Mouse (Mus musculus) MEL-GATA-1-ER (cell line): ENCODE measurements around the gene Adam12.

Experiments used
- DNase-seq: peaks from one replicate; pipeline ENCODE4 v3.0.0-alpha.2; 2012; ENCODE audit warnings: low read depth; ENCODE audit errors: extremely low read depth

Gene Adam12

DNA sequence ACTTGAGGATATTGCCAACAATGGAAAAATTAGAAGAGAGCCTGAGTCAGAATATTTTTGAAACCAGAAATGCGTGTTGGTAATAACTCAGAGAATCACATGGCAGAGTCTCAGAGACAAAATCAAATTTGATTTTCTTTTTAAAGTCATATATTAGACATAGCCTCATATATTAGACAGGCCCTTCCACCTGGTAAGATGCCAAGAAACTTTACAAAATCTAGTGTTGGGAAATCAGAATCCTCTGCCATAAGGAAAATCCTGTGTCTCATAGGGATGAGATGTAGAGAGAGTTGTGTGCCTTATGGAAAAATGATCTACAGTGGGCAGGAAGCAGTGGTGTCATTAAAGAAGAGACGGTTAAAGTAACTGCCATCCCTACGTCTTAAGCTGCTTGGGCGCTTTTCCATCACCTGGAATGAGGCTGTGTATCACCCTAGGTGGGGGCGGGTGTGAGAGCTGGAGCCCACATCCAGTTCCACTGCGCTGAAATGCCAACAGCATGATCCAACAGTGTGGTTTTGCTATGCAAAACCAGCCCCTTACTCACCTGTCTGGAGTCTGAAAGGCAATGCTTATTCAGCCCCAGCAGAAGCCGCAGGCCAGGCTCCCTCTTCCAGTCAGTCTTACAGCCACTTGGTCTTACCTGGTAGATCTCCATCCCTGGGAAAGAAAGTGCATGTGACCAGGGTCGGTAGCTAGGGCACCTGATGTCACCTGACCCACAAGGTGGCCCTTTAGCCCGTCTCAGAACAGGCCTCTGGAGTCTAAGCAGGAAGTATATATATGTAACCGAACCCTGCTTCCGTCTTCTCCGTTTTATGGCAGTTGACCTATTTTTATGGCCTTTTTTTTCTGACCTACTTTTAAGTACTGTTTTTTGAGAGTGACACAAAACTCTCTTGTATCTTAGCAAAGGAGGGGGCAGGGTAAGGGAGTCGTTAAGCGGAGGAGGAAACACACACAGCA is at the start of gene Adam12:
Adam12 (minus strand) TSS at position 769 of the 969 bp plus-strand sequence.
- no peak for DNase-seq

DNA sequence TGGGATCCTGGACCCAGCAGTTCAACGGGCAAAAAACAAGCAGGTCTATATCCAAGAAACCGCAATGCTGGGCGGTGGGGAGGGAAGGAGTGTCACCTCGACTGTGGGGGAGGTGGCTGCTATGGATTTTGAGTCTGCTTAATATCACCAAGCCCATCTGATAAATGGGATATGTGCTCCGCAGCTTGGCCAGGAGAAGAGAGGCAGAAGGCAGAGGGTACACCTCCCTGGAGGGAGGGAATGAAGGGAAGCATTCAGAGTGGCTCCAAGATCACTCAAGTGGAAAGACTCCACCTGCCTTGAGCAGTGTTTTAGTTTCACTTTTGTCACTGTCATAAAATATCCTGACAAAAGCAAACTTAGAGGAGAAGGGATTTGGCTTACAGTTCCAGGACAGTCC is 41.0 kb upstream of the Adam12 start:
- DNase-seq = no peak

DNA sequence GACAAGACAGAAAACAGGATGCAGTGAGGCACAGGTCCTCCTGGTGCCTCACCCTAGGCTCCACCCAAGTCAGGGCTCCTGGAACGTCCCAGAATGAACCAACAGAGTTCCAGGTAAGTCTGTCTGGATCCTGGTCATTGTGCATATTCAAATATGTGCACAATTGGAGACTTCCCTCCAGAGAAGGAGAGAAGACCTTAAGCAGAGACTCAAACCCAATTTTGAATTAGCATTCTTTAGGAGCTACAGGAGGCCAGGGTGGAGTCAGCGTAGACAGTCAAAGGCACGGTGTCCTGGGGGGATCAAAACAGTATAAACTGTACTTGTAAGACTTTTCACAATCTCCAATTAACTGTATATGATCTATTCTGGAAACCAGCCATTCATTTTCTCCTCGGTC is 40.5 kb upstream of the Adam12 start:
- no peak for DNase-seq

DNA sequence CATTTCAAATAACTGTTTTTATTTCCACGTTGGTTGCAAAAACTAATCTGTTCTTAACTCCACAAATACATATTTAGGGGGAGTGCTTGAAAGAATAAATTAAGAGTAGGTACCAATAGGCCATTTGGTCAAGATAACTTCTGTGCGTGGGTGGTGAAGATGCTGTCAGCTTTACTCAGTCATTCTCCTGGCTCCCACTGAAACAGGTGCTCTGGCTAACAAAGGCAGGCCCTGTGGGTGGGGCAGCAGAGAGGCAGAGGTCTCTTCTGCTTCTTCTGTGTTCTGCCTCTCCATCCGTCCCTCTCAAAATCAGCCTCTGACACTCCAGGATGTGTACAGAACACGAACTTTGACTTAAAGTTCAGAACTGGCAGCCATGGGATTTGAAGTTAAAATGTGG is 33.8 kb upstream of the Adam12 start:
- DNase-seq = no peak

DNA sequence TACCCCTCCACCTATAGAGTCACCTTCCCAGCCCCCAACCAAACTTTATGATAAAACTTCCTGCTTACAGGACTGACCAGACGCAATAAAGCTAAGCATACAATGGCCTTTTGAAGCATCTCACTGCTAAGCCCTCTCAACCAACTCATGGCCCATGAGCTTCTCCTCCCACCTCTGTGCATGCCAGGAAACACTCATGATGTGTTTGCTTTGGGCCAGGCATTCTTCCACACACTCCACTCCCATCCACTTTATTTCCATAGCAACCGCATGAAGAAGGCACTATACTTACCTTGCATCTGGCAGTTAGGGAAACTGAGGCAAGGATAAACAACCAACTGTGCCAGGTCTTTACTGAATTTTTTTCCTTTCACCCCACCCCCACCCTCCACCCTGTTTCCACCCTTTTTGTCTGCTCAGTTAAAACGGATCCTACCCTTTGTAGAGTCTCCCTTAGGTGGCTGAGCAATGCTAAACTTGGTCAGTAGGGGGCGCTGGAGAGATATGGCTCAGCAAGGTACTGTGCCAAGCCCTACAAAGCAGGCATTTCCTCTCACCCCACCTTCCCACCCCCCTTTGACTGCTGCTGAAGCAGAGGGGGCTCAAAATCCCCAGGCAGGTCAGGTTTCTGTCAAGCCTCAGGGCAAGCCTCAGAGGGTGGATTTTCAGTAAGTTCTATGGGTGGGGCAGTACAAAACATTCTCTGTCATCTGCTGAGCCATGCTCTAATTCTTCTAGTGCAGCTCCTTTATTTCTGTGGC is 31.4 kb upstream of the Adam12 start:
- DNase-seq = no peak

DNA sequence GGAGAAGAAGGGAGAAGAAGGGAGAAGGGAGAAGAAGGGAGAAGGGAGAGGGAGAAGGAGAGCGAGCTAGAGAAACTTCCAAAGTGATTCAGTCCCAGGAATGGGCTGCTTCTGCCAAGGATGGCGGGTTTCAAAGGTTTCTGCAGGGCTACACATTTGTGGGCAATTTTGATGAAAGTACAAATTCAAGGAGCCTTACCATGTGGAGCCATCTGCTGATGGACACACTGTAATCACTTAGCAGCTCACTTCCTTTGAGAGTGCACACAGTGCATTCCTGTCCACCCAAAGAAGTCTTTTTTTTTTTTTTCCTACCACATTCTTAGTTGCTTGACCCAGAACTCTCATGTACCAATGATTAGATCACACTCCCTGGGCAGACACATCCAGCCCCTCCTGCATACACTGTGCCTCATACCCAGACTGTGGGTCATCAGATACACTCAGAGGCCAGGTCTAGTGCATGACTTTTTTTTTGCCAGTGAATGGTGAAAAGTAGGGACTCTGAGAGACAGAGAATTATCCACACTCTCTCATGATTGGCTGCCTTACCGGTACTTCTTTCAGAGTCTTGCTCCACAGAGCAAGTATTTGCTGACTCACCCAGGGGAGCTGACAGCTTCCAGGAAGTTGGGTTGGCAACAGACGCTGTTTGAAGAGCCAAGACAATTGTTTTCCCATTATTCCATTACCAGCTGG is 29.2 kb upstream of the Adam12 start:
- DNase-seq = no peak

DNA sequence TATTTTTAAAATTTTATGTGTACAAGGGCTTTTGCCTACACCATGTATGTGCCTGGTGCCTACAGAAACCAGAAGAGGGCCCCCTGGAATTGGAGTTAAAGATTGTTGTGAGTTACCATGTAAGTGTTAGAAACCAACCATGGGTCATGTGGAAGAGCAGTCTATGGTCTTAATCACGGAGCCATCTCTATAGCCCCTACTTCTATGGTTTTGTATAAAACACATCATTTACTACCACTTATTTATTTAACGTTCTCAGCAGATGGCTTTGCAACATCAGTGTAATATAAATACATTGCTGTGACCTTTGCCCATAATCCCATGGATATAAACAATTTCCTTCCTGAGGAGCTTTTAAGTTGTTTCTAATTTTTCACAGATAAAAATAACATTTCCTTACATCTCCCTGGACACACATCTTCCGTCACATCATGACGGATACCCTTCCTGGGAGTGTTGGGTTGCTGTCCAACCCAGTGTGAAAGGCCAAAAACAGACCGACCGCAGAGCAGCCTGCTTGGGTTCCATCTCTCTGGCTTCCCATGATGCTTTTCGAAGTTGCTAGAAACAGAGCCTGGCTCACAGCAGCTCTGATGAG is 18.4 kb upstream of the Adam12 start:
- no peak for DNase-seq

DNA sequence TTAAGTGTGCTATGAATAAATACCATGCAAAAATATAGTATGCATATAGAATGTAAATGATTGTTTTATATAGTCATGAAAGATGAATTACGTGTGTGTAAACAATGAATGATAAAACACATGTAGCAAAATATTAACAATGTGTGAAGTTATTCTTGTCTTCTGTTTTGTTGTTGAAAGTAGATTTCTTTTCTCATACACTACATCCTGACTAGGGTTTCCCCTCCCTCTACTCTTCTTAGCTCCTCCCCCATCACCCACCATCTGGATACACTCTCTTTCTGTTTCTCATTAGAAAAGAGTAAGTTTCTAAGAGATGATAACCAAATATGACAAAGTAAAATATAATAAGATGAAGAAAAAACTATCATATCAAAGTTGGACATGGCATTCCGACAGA is 16.1 kb upstream of the Adam12 start:
- DNase-seq = no peak

DNA sequence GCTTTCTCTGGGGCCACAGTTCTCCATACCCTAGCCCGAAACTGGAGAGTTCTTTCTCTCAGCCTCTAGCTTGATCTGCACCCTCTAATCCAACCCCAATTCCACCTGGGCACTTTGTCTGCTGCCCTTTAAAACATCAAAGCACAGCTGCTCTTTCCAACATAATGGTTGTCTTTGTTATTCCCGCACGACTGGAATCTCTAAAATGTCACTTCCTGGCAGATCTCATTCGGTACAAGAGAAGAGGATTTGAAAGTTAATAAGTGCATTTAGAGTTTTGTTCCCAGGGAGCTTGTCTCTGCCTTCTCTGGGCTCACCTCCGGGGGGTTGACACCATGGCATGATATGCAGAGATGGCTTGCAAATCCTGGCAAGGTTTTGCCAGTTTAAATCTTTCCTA is 14.7 kb upstream of the Adam12 start:
- DNase-seq = no peak

DNA sequence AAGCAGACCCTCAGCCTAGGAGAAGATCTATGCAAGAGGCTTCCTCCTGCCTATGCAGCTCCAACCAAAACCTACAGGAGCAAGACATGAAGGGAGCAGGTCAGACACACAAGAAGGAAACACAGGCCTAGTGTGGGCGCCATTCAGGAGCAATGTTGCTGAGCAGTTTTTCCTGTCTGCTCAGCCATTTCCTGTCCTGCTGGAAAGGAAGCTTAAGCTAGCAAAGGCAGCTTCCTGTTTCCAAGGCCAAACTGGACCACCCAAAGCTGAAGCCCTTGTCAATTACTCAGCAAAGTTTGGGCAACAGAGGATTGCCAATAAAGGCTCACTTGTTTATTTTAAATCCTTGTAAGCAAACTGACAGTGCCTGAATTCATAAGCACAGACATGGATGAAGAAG is 10.8 kb upstream of the Adam12 start:
- DNase-seq = no peak

DNA sequence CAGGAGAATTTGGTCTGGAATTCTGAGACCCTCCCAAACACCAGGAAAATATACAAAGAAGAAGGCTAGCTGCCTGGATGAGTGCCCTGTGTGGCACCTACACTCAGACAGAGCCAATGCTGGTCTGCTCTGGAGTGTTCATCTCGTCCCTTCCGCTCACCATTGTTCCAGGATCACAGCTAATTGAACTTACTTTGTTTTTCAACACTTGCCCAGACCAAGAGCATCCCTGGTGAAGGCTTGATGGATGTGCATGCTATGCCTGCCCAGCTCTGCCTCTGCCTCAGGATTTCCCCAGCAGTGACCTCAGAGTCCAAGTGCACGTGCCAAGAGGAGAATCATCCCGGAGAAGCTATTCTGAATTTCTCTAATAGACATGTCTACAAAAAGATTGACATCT is 9.3 kb upstream of the Adam12 start:
- no peak for DNase-seq

DNA sequence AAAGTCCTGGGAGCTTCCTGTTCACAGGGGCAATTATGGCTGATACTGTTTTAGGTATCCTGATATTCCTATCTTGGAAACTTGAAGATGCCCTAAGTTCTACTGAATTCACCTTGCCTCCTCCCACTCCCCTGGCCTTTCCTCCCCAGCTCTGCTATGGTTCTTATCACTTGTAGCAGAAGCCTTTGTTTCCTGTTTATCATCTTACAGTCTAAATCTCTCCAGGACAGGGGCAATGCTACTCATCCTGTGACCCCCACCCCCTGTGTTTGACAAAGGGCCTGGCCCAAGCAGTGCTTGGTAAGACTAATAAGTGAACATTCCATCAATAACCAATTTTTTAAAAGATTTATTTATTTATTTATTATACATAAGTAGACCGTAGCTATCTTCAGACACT is 8.6 kb upstream of the Adam12 start:
- no peak for DNase-seq

DNA sequence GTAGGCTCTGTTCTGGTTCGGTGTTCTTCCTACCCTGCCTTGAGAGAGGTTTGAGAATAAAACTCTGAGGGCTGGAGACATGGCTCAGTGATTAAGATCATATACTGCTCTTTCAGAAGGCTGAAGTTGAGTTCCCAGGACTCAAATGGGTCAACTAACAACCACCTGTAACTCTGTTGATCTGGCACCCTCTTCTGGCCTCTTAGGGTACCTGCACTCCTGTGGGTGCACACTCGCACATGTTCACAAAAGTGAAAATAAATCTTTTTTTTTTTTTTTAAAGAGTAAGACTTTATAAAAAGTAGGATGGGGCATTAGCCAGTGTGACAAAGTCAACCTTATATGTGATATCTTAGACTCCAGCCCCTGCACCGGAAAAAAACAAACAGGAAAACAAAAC is 6.9 kb upstream of the Adam12 start:
- no peak for DNase-seq

DNA sequence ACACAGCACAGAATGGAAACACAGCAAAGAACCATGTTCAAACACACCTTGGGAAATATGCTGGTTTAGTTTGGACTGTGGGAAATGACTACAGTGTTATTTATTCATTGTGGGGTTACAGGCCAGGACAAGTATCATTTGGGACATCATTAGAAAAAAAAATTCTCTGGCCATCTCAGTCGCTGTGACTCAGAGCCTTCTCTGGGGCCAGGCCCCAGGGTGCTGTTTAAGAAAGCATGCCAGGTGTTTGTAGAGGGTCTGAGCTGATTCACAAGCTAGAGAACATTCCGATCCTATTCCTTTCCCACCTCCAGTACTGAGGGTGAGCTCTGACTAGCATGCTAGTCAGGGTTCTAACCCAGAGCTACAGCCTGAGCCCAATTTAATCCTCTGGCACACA is 5.4 kb upstream of the Adam12 start:
- DNase-seq = no peak

DNA sequence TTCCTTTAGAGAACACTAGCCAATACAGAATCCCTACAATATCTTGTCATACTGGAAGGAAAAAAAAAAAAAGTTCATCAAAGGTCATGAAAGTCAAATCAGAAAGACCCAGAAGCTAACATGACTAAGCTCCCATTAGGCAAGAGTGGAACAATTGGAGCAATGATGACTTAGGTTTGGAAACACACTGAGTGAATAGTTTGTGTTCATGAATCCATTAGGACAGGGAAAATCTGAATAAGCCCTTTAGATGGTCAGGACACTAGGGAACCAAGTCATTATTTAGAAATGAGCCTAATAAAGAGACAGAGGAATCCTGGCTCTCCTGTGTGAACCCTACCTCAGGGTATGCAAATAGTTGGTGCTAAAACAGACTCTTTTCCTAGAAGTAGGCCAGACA is 4.8 kb upstream of the Adam12 start:
- no peak for DNase-seq

DNA sequence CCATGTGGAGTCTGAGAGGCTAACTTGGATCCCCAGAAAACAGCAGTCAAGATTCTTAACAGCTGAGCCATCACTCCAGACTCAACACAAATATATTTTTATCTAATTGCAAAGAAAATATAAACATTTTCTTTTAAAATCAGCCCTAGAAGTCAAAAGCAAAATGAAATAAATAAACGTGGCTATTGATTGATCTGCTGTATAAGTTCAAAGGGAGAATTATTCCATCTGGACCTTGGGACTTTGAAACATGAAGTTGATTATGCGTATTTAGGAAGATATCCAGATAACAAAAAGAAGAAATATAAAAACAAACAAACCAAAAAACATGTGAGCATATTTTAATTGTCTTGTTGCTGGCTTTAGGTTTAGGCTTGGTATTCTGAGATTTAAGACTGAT is 3.6 kb upstream of the Adam12 start:
- no peak for DNase-seq

DNA sequence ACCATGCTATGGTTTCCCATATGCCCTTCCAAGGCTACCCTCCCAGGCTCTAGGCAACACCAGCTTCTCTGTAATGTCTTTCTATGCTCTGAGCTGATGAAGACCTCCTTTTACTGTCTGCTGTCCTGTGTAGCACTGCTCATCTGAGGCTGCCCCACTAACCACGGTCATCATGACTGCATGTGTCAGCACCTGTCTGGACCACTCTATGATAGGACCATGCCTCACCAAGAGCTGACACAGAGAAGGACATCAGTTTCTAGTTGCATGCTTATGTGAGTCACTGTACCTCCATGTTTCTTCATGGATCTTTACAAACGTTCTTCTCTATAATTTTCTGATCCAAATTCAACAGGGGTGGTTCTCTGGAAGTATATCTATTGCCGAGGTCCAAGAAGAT is 1.2 kb downstream of the Adam12 start:
- DNase-seq = no peak

DNA sequence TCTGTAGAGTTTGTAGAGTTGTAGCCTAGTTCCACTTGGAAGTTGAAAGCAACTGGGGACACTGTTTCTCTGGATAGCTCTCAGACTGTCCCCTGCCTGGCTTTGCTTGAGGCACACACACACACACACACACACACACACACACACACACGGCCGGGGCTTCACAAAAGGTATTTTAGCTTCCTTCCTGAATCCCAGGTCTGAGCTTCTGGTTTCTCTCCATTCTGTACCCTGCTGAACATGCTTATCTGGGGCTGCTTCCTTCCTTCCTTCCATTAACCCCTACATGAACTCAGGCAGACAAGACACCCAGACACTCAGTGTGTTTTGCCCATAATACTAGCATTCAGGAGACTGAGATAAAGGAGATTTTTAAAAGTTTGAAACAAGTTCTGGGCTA is 2.0 kb downstream of the Adam12 start:
- no peak for DNase-seq

DNA sequence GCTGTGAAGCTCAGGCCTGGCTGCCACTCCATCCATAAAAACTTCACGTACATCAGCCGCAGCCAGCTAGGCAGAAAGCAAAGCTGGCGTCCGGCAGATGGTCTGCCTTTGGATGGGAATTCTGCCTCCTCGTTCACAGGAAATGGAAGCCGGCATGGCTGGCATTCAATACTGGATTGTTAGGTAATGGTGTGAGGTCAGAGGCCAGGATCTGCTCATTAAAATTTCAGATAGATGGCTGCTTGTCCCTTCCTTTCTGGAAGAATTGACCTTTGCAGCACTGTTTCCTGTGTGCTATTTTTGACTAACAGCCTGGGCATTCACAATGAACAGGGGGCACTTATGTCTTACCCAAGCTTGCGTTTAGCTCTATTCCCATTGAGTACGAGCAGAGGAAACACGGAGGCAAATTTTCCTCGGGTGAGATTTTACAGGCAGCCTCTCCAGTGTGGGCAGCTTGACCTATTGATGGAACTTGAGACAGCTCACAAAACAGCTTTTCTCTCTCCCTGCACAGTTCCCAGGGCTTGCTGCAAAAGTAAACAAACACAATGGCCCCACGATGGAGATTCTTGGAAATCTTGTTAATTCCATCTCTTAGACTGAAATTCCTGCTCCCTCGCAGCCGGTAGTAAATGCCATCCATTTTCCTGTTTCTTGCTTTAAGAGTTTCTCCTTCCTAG is 4.0 kb downstream of the Adam12 start:
- no peak for DNase-seq

DNA sequence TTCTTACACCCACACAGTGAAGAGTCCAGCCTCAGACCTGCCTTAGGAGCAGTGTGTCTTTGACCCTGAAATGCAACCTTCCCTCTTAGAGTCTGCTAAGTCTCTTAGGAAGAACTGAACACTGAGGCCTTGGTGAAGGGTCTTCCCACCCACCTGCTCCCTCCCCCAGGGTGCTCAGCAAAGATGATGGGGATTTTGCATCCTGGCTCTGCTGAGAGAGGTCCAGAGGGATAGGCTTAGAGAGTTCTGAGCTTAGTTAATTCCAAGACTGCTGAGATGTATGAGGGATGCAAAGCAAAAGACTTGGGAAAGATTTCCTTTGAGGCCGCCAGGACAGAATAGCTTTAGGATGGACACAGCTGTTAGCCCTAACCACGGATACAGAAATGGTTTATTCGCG is 4.8 kb downstream of the Adam12 start:
- DNase-seq = no peak

DNA sequence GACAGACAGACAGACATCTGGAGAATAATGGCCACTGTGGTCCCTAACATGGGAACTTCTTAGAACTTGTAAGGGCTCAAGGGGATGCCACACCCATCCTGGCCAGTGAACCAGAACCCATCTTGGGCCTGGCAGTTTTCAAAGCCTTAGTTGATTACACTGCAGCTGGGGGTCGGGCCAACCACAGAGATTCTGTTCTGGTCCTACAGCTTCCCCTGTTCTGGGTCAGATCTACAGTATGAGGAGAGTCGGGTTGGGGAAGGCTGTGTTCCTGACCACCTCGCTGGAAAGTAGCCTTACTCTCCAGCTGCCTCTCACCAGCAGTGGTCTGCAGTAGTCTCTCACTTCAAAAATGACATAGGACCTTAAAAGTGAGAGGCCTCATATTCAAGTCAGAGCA is 5.7 kb downstream of the Adam12 start:
- no peak for DNase-seq
